Mouse (Mus musculus) adrenal gland, adult 18-20 months (tissue): ENCODE results near the gene Tmem42. TPM values are rescaled to one million over a fixed set of nuclear protein-coding genes. Genes with fewer than 3 reads are reported as not detected.
A peak's percentile ranks its signal among the peaks of the same experiment; 100 is the strongest.

Source experiments
- DNase-seq, 2 experiments: peaks; one replicate each; pipeline ENCODE4 v3.0.0; 2021 to 2022; ENCODE audit warnings: low spot score in 2 of 2
- long read RNA-seq, 2 experiments: library from polyadenylated mRNA; stranded (forward); transcript quantifications; one replicate each; pipeline ENCODE4 v2.0.0; 2021
- total RNA-seq, 2 experiments: library from RNA; stranded (reverse); gene quantifications; 1 replicate in 1 of 2; 2 replicates in 1 of 2; pipeline ENCODE4 v1.2.3; 2021

Tmem42 gene
- total RNA-seq = 10 to 100 TPM; 14.5 to 20.3 TPM
- long read RNA-seq, experiment 1, partial matches to known transcripts = 0 of 5 reads
- long read RNA-seq, experiment 1, other reads (novel, unspliced or antisense) = 1 of 5 reads
- long read RNA-seq, experiment 2, transcript Tmem42-201 (3 exons, 1,041 nt) = major isoform, 38 of 44 reads
- long read RNA-seq, experiment 2, partial matches to known transcripts = 1 of 44 reads
- long read RNA-seq, experiment 2, other reads (novel, unspliced or antisense) = 3 of 44 reads

GRCm38 (mm10) chr9:123020995-123021631 is at the start of gene Tmem42:
Tmem42 (plus strand) TSS chr9:123021326.
- peak; percentile 73 to 86 for DNase-seq

DNA sequence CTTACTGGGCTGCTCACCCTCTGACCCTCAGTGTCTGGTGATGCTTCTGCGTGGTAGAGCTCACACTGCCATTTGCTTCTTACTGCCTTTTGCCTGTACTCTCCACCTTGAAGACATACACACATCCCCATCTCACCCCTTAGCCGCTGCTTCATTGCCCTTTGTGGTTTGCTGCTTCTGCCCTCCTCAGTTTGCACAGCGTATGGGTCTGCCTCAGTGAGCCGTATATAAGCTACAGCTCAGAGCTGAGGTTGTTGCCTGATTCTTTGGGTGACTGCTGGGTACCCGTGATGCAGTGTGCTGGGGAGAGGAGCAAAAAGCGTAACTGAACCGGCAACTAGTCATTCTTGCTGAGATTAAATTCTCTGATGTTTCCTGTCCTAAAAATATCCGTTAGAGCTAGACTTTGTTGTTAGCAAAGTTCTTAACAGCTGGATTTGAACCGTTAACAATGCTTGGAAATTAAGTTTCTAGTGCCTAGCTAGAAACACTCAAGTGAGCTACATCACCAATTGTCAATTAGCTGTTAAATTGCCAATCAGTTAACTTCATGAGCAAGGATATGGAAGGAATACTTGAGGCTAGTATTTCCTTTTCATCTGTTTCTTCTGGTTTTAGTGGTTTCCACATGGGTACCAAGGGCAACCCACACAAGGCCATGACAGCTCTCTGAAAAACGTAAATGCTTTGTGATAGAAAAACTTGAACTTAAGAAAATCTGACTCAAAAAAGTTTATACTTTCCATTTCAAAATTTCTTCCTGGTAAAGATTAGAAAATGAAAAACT is 22.5 kb upstream of the Tmem42 start:
- no peak for DNase-seq

GRCm38 (mm10) chr9:122999193-122999586 is 21.9 kb upstream of the Tmem42 start:
- DNase-seq = no peak

- DNase-seq = no peak
These were observed 16.4 kb upstream of the Tmem42 start for GRCm38 (mm10) chr9:123004718-123005117.

GRCm38 (mm10) chr9:123006071-123006470 is 15.1 kb upstream of the Tmem42 start:
- DNase-seq = no peak

DNA sequence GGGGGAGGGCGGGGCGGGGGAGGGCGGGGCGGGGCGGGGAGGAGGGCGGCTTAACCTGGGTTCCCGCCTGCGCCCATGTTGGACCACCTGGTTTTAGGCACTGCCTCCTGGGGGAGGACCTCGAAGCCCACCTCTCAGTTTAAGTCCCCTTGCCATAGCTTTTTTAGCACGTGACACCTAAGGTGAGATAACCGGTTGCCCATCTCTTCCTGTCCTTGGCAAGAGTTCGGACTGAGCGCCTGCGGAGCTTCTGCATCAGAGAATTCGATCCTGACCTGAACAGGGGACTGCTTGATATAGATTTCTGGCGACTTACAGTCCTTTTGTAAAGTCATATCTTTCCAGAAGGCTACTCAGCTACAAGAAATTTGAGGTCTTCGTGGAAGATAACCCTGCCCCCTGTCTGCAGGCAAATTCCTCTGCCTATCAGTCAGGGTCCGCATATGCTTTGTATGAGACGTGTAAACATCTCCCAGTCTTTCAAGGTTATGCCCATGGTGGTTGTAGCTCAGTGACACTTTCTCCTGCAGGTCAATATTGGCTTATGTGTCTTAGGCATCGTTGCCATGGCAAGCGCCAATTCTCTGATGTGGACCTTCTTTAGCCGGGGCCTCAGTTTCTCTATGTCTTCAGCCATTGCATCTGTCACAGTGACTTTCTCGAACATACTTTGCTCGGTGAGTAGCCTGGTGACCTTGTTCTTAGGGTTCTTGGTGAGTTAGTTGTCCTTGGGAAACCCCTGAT is 682 bp downstream of the Tmem42 start:
- no peak for DNase-seq

- DNase-seq = no peak
These were observed 3.1 kb downstream of the Tmem42 start for GRCm38 (mm10) chr9:123024201-123024600.

GRCm38 (mm10) chr9:123031496-123032246 is 10.5 kb downstream of the Tmem42 start:
- no peak for DNase-seq

GRCm38 (mm10) chr9:123034426-123034825 is 13.3 kb downstream of the Tmem42 start, which contains the start of gene Tgm4:
Tgm4 (plus strand) TSS chr9:123034726.
- no peak for DNase-seq

GRCm38 (mm10) chr9:123047665-123048064 is 26.5 kb downstream of the Tmem42 start:
- DNase-seq = no peak

DNA sequence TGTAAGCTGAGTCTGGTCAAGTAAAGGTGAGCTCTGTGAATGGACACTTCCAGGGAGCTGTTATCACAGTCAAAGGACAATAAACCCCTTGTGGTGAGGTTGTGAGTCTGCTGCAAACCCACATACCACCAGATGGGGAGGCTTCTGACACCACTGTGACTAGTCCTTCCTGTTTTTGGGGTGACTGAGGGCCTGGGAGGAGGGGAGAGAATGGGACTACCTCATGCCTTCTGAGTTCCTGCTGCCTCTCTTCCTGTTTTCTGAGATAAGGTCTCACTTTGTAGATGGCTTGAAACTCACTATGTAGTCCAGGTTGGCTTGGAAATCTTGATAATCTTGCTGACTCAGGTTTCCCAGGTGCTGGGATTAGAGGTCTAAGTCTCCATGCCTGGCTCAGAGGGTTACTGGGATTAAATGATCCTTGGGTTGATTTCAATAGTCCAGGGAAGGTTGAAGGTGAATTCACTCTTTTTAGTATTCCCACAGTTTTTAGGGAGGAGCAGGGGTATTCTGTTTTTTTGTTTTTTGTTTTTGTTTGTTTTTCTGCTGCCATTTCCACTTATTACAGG is 37.7 kb downstream of the Tmem42 start:
- no peak for DNase-seq

GRCm38 (mm10) chr9:123060172-123060571 is 39.0 kb downstream of the Tmem42 start:
- no peak for DNase-seq

Other genes with a start within 250 kb of the Tmem42 start
- gene Tcaim, start 215.8 kb upstream of the Tmem42 start, total RNA-seq = 10 to 100 TPM; 20.0 to 26.3 TPM
- gene Gm35549, start 177.3 kb upstream of the Tmem42 start, total RNA-seq = not detected
- 100 to 1,000 TPM in 1 of 2 experiments, 10 to 100 TPM in 1; 83.7 to 121 TPM for gene Zfp445, start 155.3 kb upstream of the Tmem42 start, total RNA-seq
- gene Zkscan7, start 135.6 kb upstream of the Tmem42 start, total RNA-seq = 1 to 10 TPM; 4.5 to 6.2 TPM
- 1 to 10 TPM; 3.3 to 4.2 TPM for gene Zfp105, start 98.3 kb upstream of the Tmem42 start, total RNA-seq
- 10 to 100 TPM; 15.4 to 17.6 TPM for gene 1110059G10Rik, start 70.3 kb upstream of the Tmem42 start, total RNA-seq
- gene Kif15, start 70.3 kb upstream of the Tmem42 start, total RNA-seq = under 1 TPM; 0.66 to 0.86 TPM
- under 1 TPM; 0.48 to 0.86 TPM for gene Tgm4, start 13.4 kb downstream of the Tmem42 start, total RNA-seq
- gene Zdhhc3, start 91.9 kb downstream of the Tmem42 start, total RNA-seq = 10 to 100 TPM; 53.5 to 76.3 TPM
- 10 to 100 TPM; 27.3 to 34.6 TPM for gene Exosc7, start 91.9 kb downstream of the Tmem42 start, total RNA-seq
- gene Clec3b, start 129.6 kb downstream of the Tmem42 start, total RNA-seq = 10 to 100 TPM; 21.6 to 53.1 TPM
- under 1 TPM in 1 of 2 experiments, not detected in 1; 0.07 TPM for gene Cdcp1, start 194.7 kb downstream of the Tmem42 start, total RNA-seq
- 1 to 10 TPM; 7.5 to 9.2 TPM for gene Tmem158, start 239.4 kb downstream of the Tmem42 start, total RNA-seq